Mouse (Mus musculus): ENCODE results near the gene Tenm4. TPM values are rescaled to one million over a fixed set of nuclear protein-coding genes. Genes with fewer than 3 reads are reported as not detected.

Gene Tenm4
- polyA plus RNA-seq, 1 experiment from 2014 or later: 49.9 TPM

GRCm38 (mm10) chr7:96476987-96477613 is 306.1 kb downstream of the Tenm4 start:
- no peak for ATAC-seq (ENCODE audit: low FRiP score, low read depth)
- H3K36me3 ChIP-seq: no peaks in the 10 kb centered on the region
- no peak overlapping the region for H3K27ac ChIP-seq
- H3K27me3 ChIP-seq: no peaks in the 10 kb centered on the region
- H3K4me3 ChIP-seq: no peak overlapping the region
- no peak overlapping the region for H3K4me2 ChIP-seq (replicated peaks)
- 86% methylated on average over 6 of the region's 6 CpGs for WGBS
- H3K9me3 ChIP-seq: no peaks in the 10 kb centered on the region
- no peak overlapping the region for H3K9ac ChIP-seq
- peaks cover 7% of the 10 kb centered on the region; the same call in 1 of the 2 replicates for H3K4me1 ChIP-seq

GRCm38 (mm10) chr7:96479139-96479538 is 308.1 kb downstream of the Tenm4 start:
- Histone ChIP-seq H3K36me3 (no peaks in the 10 kb centered on the region), H3K9me3 (no peaks in the 10 kb centered on the region), H3K4me3 (no peak overlapping the region), H3K27ac (no peak overlapping the region), H3K27me3 (no peaks in the 10 kb centered on the region), H3K9ac (no peak overlapping the region), H3K4me1 (peaks cover 17% of the 10 kb centered on the region), H3K4me2 (replicated peaks) (no peak overlapping the region)
- WGBS: 66% methylated on average over 6 of the region's 6 CpGs
- ATAC-seq (ENCODE audit: low FRiP score, low read depth): no peak

GRCm38 (mm10) chr7:96480351-96480983 is 309.4 kb downstream of the Tenm4 start:
- H3K9me3 ChIP-seq: no peaks in the 10 kb centered on the region
- H3K4me2 ChIP-seq (replicated peaks): no peak overlapping the region
- no peaks in the 10 kb centered on the region for H3K36me3 ChIP-seq
- WGBS: 81% methylated on average over 9 of the region's 9 CpGs
- no peak overlapping the region for H3K9ac ChIP-seq
- ATAC-seq (ENCODE audit: low FRiP score, low read depth): no peak
- no peak overlapping the region for H3K27ac ChIP-seq
- peaks cover 19% of the 10 kb centered on the region for H3K4me1 ChIP-seq
- no peaks in the 10 kb centered on the region for H3K27me3 ChIP-seq
- no peak overlapping the region for H3K4me3 ChIP-seq

GRCm38 (mm10) chr7:96482953-96483352 is 311.9 kb downstream of the Tenm4 start:
- H3K4me1 ChIP-seq: peaks cover 19% of the 10 kb centered on the region
- WGBS: 76% methylated on average over 8 of the region's 8 CpGs
- no peak overlapping the region for H3K9ac ChIP-seq
- H3K36me3 ChIP-seq: no peaks in the 10 kb centered on the region
- no peak overlapping the region for H3K27ac ChIP-seq
- H3K4me2 ChIP-seq (replicated peaks): no peak overlapping the region
- no peaks in the 10 kb centered on the region for H3K27me3 ChIP-seq
- ATAC-seq (ENCODE audit: low FRiP score, low read depth): no peak
- H3K9me3 ChIP-seq: no peaks in the 10 kb centered on the region
- H3K4me3 ChIP-seq: no peak overlapping the region

- Histone ChIP-seq H3K36me3 (no peaks in the 10 kb centered on the region), H3K9me3 (no peaks in the 10 kb centered on the region), H3K4me3 (no peak overlapping the region), H3K27ac (no peak overlapping the region), H3K9ac (no peak overlapping the region), H3K27me3 (no peaks in the 10 kb centered on the region), H3K4me2 (replicated peaks) (no peak overlapping the region), H3K4me1 (peaks cover 16% of the 10 kb centered on the region)
- ATAC-seq (ENCODE audit: low FRiP score, low read depth): peak; percentile 36; the same call in 1 of the 2 replicates
- WGBS: 32% methylated on average over 1 of the region's 1 CpGs
These were observed 313.0 kb downstream of the Tenm4 start for GRCm38 (mm10) chr7:96484006-96484581.

- Histone ChIP-seq H3K9ac (no peak overlapping the region), H3K4me2 (replicated peaks) (no peak overlapping the region), H3K36me3 (no peaks in the 10 kb centered on the region), H3K27me3 (no peaks in the 10 kb centered on the region), H3K27ac (no peak overlapping the region), H3K4me1 (no peaks in the 10 kb centered on the region), H3K4me3 (no peak overlapping the region), H3K9me3 (no peaks in the 10 kb centered on the region)
- no peak for ATAC-seq (ENCODE audit: low FRiP score, low read depth)
- 88% methylated on average over 6 of the region's 6 CpGs for WGBS
These were observed 318.5 kb downstream of the Tenm4 start for GRCm38 (mm10) chr7:96489348-96490076.

- no peak for ATAC-seq (ENCODE audit: low FRiP score, low read depth)
- Histone ChIP-seq H3K4me2 (replicated peaks) (no peak overlapping the region), H3K27ac (no peak overlapping the region), H3K9me3 (no peaks in the 10 kb centered on the region), H3K27me3 (no peaks in the 10 kb centered on the region), H3K36me3 (no peaks in the 10 kb centered on the region), H3K4me1 (no peaks in the 10 kb centered on the region), H3K9ac (no peak overlapping the region), H3K4me3 (no peak overlapping the region)
- WGBS: 50% methylated on average over 2 of the region's 2 CpGs
These were observed 320.9 kb downstream of the Tenm4 start for GRCm38 (mm10) chr7:96491896-96492295.

- H3K4me1 ChIP-seq: no peaks in the 10 kb centered on the region
- no peaks in the 10 kb centered on the region for H3K36me3 ChIP-seq
- ATAC-seq (ENCODE audit: low FRiP score, low read depth): no peak
- no peaks in the 10 kb centered on the region for H3K9me3 ChIP-seq
- H3K27ac ChIP-seq: no peak overlapping the region
- H3K4me3 ChIP-seq: no peak overlapping the region
- H3K4me2 ChIP-seq (replicated peaks): no peak overlapping the region
- 90% methylated on average over 7 of the region's 7 CpGs for WGBS
- no peaks in the 10 kb centered on the region for H3K27me3 ChIP-seq
- H3K9ac ChIP-seq: no peak overlapping the region
These were observed 321.6 kb downstream of the Tenm4 start for GRCm38 (mm10) chr7:96492696-96493095.

GRCm38 (mm10) chr7:96494057-96494456 is 323.0 kb downstream of the Tenm4 start:
- Histone ChIP-seq H3K27me3 (no peaks in the 10 kb centered on the region), H3K36me3 (no peaks in the 10 kb centered on the region), H3K4me1 (no peaks in the 10 kb centered on the region), H3K4me2 (replicated peaks) (no peak overlapping the region), H3K9me3 (no peaks in the 10 kb centered on the region), H3K4me3 (no peak overlapping the region), H3K27ac (no peak overlapping the region), H3K9ac (no peak overlapping the region)
- no peak for ATAC-seq (ENCODE audit: low FRiP score, low read depth)
- 78% methylated on average over 16 of the region's 16 CpGs for WGBS

GRCm38 (mm10) chr7:96500108-96500507 is 329.1 kb downstream of the Tenm4 start:
- Histone ChIP-seq H3K4me1 (peaks cover 11% of the 10 kb centered on the region; the same call in 1 of the 2 replicates), H3K9me3 (no peaks in the 10 kb centered on the region), H3K4me2 (replicated peaks) (no peak overlapping the region), H3K36me3 (no peaks in the 10 kb centered on the region), H3K27ac (no peak overlapping the region), H3K27me3 (no peaks in the 10 kb centered on the region), H3K4me3 (no peak overlapping the region), H3K9ac (no peak overlapping the region)
- no peak for ATAC-seq (ENCODE audit: low FRiP score, low read depth)
- 90% methylated on average over 5 of the region's 5 CpGs for WGBS

GRCm38 (mm10) chr7:96500797-96501196 is 329.8 kb downstream of the Tenm4 start:
- Histone ChIP-seq H3K27me3 (no peaks in the 10 kb centered on the region), H3K4me3 (no peak overlapping the region), H3K27ac (no peak overlapping the region), H3K36me3 (no peaks in the 10 kb centered on the region), H3K9me3 (no peaks in the 10 kb centered on the region), H3K4me2 (replicated peaks) (no peak overlapping the region), H3K9ac (no peak overlapping the region), H3K4me1 (peaks cover 11% of the 10 kb centered on the region; the same call in 1 of the 2 replicates)
- ATAC-seq (ENCODE audit: low FRiP score, low read depth): no peak
- 79% methylated on average over 4 of the region's 4 CpGs for WGBS

GRCm38 (mm10) chr7:96502321-96502973 is 331.4 kb downstream of the Tenm4 start:
- Histone ChIP-seq H3K4me2 (replicated peaks) (no peak overlapping the region), H3K27ac (no peak overlapping the region), H3K9ac (no peak overlapping the region), H3K36me3 (no peaks in the 10 kb centered on the region), H3K27me3 (no peaks in the 10 kb centered on the region), H3K9me3 (no peaks in the 10 kb centered on the region), H3K4me3 (no peak overlapping the region), H3K4me1 (peaks cover 11% of the 10 kb centered on the region; the same call in 1 of the 2 replicates)
- WGBS: 53% methylated on average over 11 of the region's 11 CpGs
- no peak for ATAC-seq (ENCODE audit: low FRiP score, low read depth)

Data from limb, embryonic 13.5 days (tissue).